Comparison of ENCODE assay signal across 23 mouse cellular contexts in genomic region chr10:119015311-119016055, GRCm38 (mm10).
DNase-seq lines count a peak whose midpoint lies in the region; ATAC-seq and TF ChIP-seq lines count a peak whose summit lies in the region.
"Had no signal": no experiment of that assay in that cellular context is flagged by ENCODE, and none has a peak within 500 bp of the region (broad histone marks: within the 10 kb centered on the region; RNA-seq: fewer than 3 reads in every experiment).

No protein-coding gene starts in this region.

- no peaks in the 10 kb centered on the region; the same call in 1 of the 2 replicates for H3K4me1 ChIP-seq in hindbrain, postnatal 0 days (ENCODE audit: insufficient read depth, low read length)
- H3K4me1 ChIP-seq in hindbrain, embryonic 11.5 days (replicated peaks; ENCODE audit: control insufficient read depth, insufficient read depth, low read length) = no peaks in the 10 kb centered on the region
- peaks cover 8% of the 10 kb centered on the region for H3K4me1 ChIP-seq in embryonic fibroblast, embryonic 13.5 days (ENCODE audit: control insufficient read depth, insufficient read depth, low read length)
- H3K4me1 ChIP-seq in heart, embryonic 10.5 days = peaks cover 19% of the 10 kb centered on the region; the same call in 1 of the 2 replicates
- H3K4me1 ChIP-seq: forebrain, embryonic 13.5 days; hindbrain, embryonic 13.5 days had no signal

- no peak overlapping the region for H3K27ac ChIP-seq in hindbrain, postnatal 0 days
- no peak overlapping the region for H3K27ac ChIP-seq in hindbrain, embryonic 11.5 days (ENCODE audit: low read depth, low read length)
- H3K27ac ChIP-seq in embryonic fibroblast, embryonic 13.5 days (ENCODE audit: insufficient read depth, low read length) = peak overlapping the region; percentile 68; the same call in 1 of the 2 replicates
- H3K27ac ChIP-seq in heart, embryonic 10.5 days = no peak overlapping the region
- H3K27ac ChIP-seq: forebrain, embryonic 13.5 days; hindbrain, embryonic 13.5 days; left cerebral cortex, adult 2 months had no signal

- no peak overlapping the region for H3K9ac ChIP-seq in hindbrain, postnatal 0 days (replicated peaks; ENCODE audit: low read length)
- no peak overlapping the region for H3K9ac ChIP-seq in hindbrain, embryonic 11.5 days (ENCODE audit: low read depth, low read length)
- H3K9ac ChIP-seq: forebrain, embryonic 13.5 days; heart, embryonic 12.5 days; hindbrain, embryonic 13.5 days had no signal

- DNase-seq in cerebellum, postnatal 10 days = peak; percentile 57 to 61
- DNase-seq in cerebellum, adult 11 months = no peak
- peak; percentile 45 for DNase-seq in hindbrain, postnatal 0 days (ENCODE audit: low spot score)
- DNase-seq in hindbrain, embryonic 11.5 days (ENCODE audit: low spot score) = no peak
- DNase-seq in 3T3-L1 (ENCODE audit: low read depth, low spot score) = peak; percentile 84
- DNase-seq in heart, embryonic 10.5 days (ENCODE audit: low spot score) = no peak
- DNase-seq in thymus, postnatal 14 days = no peak
- DNase-seq: adrenal gland, postnatal 25 days; cerebellum, adult 2 months; heart, postnatal 14 days; kidney, postnatal 14 days; left cerebral cortex, postnatal 4 days; right cerebral cortex, adult 18-20 months; thymus, postnatal 25 days had no signal

- TF ChIP-seq POLR2A in embryonic fibroblast, embryonic 13.5 days (IDR thresholded peaks at IDR 0.05; ENCODE audit: low read depth, low read length) = no peak

- no peak overlapping the region for H3K4me3 ChIP-seq in hindbrain, postnatal 0 days (ENCODE audit: low read length)
- H3K4me3 ChIP-seq in hindbrain, embryonic 11.5 days (ENCODE audit: low read depth, low read length) = no peak overlapping the region
- no peak overlapping the region for H3K4me3 ChIP-seq in embryonic fibroblast, embryonic 13.5 days (ENCODE audit: insufficient read depth, low read length)
- H3K4me3 ChIP-seq in heart, embryonic 10.5 days = no peak overlapping the region
- H3K4me3 ChIP-seq: forebrain, embryonic 13.5 days; heart, embryonic 12.5 days; hindbrain, embryonic 13.5 days; left cerebral cortex, adult 2 months had no signal

- no peaks in the 10 kb centered on the region for H3K36me3 ChIP-seq in hindbrain, postnatal 0 days (ENCODE audit: insufficient read depth, low read length)
- H3K36me3 ChIP-seq in hindbrain, embryonic 11.5 days (ENCODE audit: control insufficient read depth, insufficient read depth, low read length) = no peaks in the 10 kb centered on the region
- no peaks in the 10 kb centered on the region for H3K36me3 ChIP-seq in heart, embryonic 10.5 days
- H3K36me3 ChIP-seq: heart, embryonic 12.5 days; hindbrain, embryonic 13.5 days had no signal

- no peaks in the 10 kb centered on the region for H3K9me3 ChIP-seq in hindbrain, postnatal 0 days (ENCODE audit: low read length)
- H3K9me3 ChIP-seq in hindbrain, embryonic 11.5 days (ENCODE audit: control insufficient read depth, low read length) = no peaks in the 10 kb centered on the region
- no peaks in the 10 kb centered on the region for H3K9me3 ChIP-seq in heart, embryonic 10.5 days
- H3K9me3 ChIP-seq: forebrain, embryonic 13.5 days; heart, embryonic 12.5 days; hindbrain, embryonic 13.5 days had no signal

- H3K4me2 ChIP-seq in hindbrain, postnatal 0 days (ENCODE audit: low read depth, low read length) = no peak overlapping the region
- H3K4me2 ChIP-seq in hindbrain, embryonic 11.5 days (replicated peaks; ENCODE audit: low read depth, low read length) = no peak overlapping the region
- H3K4me2 ChIP-seq: forebrain, embryonic 13.5 days; heart, embryonic 12.5 days; hindbrain, embryonic 13.5 days; liver, embryonic 11.5 days had no signal

- 63% methylated on average over 16 of the region's 16 CpGs for WGBS in hindbrain, postnatal 0 days
- 74% methylated on average over 16 of the region's 16 CpGs for WGBS in hindbrain, embryonic 11.5 days
- 88% methylated on average over 16 of the region's 16 CpGs for WGBS in heart, embryonic 10.5 days

- H3K27me3 ChIP-seq in hindbrain, postnatal 0 days (ENCODE audit: insufficient read depth, low read length) = no peaks in the 10 kb centered on the region
- H3K27me3 ChIP-seq in hindbrain, embryonic 11.5 days (ENCODE audit: control insufficient read depth, insufficient read depth, low read length) = no peaks in the 10 kb centered on the region
- H3K27me3 ChIP-seq in heart, embryonic 10.5 days (ENCODE audit: insufficient read depth, poor library complexity, severe bottlenecking) = no peaks in the 10 kb centered on the region
- H3K27me3 ChIP-seq: forebrain, embryonic 13.5 days; heart, embryonic 12.5 days; hindbrain, embryonic 13.5 days had no signal

- TF ChIP-seq CTCF in hindbrain, postnatal 0 days (IDR thresholded peaks at IDR 0.05; ENCODE audit: low read depth) = no peak
- TF ChIP-seq CTCF in embryonic fibroblast, embryonic 13.5 days (IDR thresholded peaks at IDR 0.05; ENCODE audit: borderline replicate concordance, insufficient read depth, low read length) = no peak

- no peak for ATAC-seq in hindbrain, postnatal 0 days
- ATAC-seq in hindbrain, embryonic 11.5 days (ENCODE audit: low FRiP score) = no peak
- ATAC-seq: activated CD4-positive, CD25-positive, alpha-beta regulatory T cell, adult 4 months; CD4-positive, CD25-positive, alpha-beta regulatory T cell, adult 4 months; forebrain, embryonic 13.5 days; intestine, postnatal 0 days had no signal

Comparison
In these comparisons a context has a peak if more than half of its experiments do, and no peak if none do; other contexts are left out.
1. DNase-seq: peak in cerebellum, postnatal 10 days (2 of 2), hindbrain, postnatal 0 days (single experiment) and 3T3-L1 (single experiment); none in cerebellum, adult 11 months (single experiment), hindbrain, embryonic 11.5 days (single experiment), heart, embryonic 10.5 days (single experiment) and thymus, postnatal 14 days (single experiment).